Mouse (Mus musculus) limb, embryonic 10.5 days (tissue): ENCODE measurements around the gene Neu3. TPM values are rescaled to one million over a fixed set of nuclear protein-coding genes. Genes with fewer than 3 reads are reported as not detected.

ENCODE experiments used
- DNase-seq: peaks from one replicate; pipeline ENCODE4 v3.0.0-alpha.2; 2017; ENCODE audit warnings: low spot score
- H3K27ac ChIP-seq: fragments of 300-500 bp; sonication (generic); 2 replicates; pipeline ENCODE4 v1.5.1; 2016; ENCODE audit warnings: mild to moderate bottlenecking
- H3K27me3 ChIP-seq: fragments of 300-500 bp; sonication (generic); 2 replicates; pipeline ENCODE4 v1.6.1; 2016; ENCODE audit warnings: low read depth, mild to moderate bottlenecking; ENCODE audit not compliant: poor library complexity, severe bottlenecking
- H3K36me3 ChIP-seq: fragments of 300-500 bp; sonication (generic); 2 replicates; pipeline ENCODE4 v1.6.1; 2016; ENCODE audit warnings: mild to moderate bottlenecking, moderate library complexity
- H3K4me1 ChIP-seq: fragments of 300-500 bp; sonication (generic); 2 replicates; pipeline ENCODE4 v1.6.1; 2016
- H3K4me3 ChIP-seq: fragments of 300-500 bp; sonication (generic); 2 replicates; pipeline ENCODE4 v1.5.1; 2016; ENCODE audit warnings: mild to moderate bottlenecking, moderate library complexity
- H3K9me3 ChIP-seq: fragments of 300-500 bp; sonication (generic); replicated peaks from 2 replicates; pipeline ENCODE4 v1.6.1; 2016; ENCODE audit warnings: mild to moderate bottlenecking
- WGBS: fragments of 180-500 bp; shearing (Covaris S2); methylation state at CpG from one replicate; pipeline ENCODE4 v1.1.7; 2016; 5-methylcytosine and 5-hydroxymethylcytosine counted together
- polyA plus RNA-seq: library from polyadenylated mRNA; unstranded; fragments of >200 nt; fragmentation: Nextera tagmentation; extraction: Ambion mirVana; gene quantifications from 2 replicates; pipeline ENCODE4 v1.2.1, GENCODE M21; 2016

Neu3 gene
- polyA plus RNA-seq, 1 experiment from 2014 or later = 2.2 TPM

- no peaks in the 10 kb centered on the region for H3K27me3 ChIP-seq
- H3K4me3 ChIP-seq = no peak overlapping the region
- no peak for DNase-seq
- H3K4me1 ChIP-seq = peaks cover 14% of the 10 kb centered on the region
- H3K9me3 ChIP-seq = no peaks in the 10 kb centered on the region
- H3K27ac ChIP-seq = no peak overlapping the region
- WGBS = 76% methylated on average over 7 of the region's 7 CpGs
- peaks cover 74% of the 10 kb centered on the region for H3K36me3 ChIP-seq
Observed at GRCm38 (mm10) chr7:99853350-99853749, 25.1 kb upstream of the Neu3 start.

- Histone ChIP-seq H3K36me3 (peaks cover 88% of the 10 kb centered on the region), H3K9me3 (no peaks in the 10 kb centered on the region), H3K27me3 (no peaks in the 10 kb centered on the region), H3K4me3 (no peak overlapping the region), H3K4me1 (peaks cover 3% of the 10 kb centered on the region; the same call in 1 of the 2 replicates), H3K27ac (no peak overlapping the region)
- DNase-seq = no peak
- 92% methylated on average over 6 of the region's 6 CpGs for WGBS
Observed at GRCm38 (mm10) chr7:99851618-99852017, 23.4 kb upstream of the Neu3 start.

GRCm38 (mm10) chr7:99851121-99851520 is 22.9 kb upstream of the Neu3 start:
- H3K9me3 ChIP-seq = no peaks in the 10 kb centered on the region
- H3K27me3 ChIP-seq = no peaks in the 10 kb centered on the region
- H3K4me3 ChIP-seq = no peak overlapping the region
- peaks cover 88% of the 10 kb centered on the region for H3K36me3 ChIP-seq
- H3K4me1 ChIP-seq = no peaks in the 10 kb centered on the region
- no peak for DNase-seq
- 85% methylated on average over 1 of the region's 1 CpGs for WGBS
- no peak overlapping the region for H3K27ac ChIP-seq

DNA sequence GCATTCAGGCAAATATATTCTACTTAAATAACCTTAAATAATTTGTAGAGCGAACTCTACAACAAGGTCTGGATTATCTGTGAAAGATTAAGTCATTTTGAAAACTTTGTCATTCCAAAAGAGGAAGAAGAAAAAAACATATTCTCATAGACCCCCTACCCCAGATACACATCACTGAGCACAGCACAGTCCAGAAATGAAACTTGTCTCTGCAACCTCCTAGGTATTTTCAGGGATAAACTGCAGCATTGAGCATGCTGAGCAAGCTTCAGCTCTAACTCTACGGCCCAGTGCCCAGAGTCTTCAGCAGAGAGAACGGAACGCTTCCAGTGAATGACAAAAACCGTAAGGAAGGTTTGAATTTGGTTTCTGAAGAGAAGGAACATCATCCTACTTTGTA is 22.3 kb upstream of the Neu3 start:
- no peak overlapping the region for H3K27ac ChIP-seq
- no peaks in the 10 kb centered on the region for H3K27me3 ChIP-seq
- H3K9me3 ChIP-seq = no peaks in the 10 kb centered on the region
- WGBS = 93% methylated on average over 5 of the region's 5 CpGs
- H3K4me1 ChIP-seq = no peaks in the 10 kb centered on the region
- no peak for DNase-seq
- peaks cover 88% of the 10 kb centered on the region for H3K36me3 ChIP-seq
- no peak overlapping the region for H3K4me3 ChIP-seq

GRCm38 (mm10) chr7:99845533-99846236 is 17.5 kb upstream of the Neu3 start:
- no peaks in the 10 kb centered on the region for H3K27me3 ChIP-seq
- no peaks in the 10 kb centered on the region for H3K4me1 ChIP-seq
- 97% methylated on average over 8 of the region's 8 CpGs for WGBS
- DNase-seq = no peak
- no peaks in the 10 kb centered on the region for H3K9me3 ChIP-seq
- no peak overlapping the region for H3K27ac ChIP-seq
- H3K36me3 ChIP-seq = peaks cover 90% of the 10 kb centered on the region
- no peak overlapping the region for H3K4me3 ChIP-seq

GRCm38 (mm10) chr7:99838241-99838640 is 10.0 kb upstream of the Neu3 start:
- Histone ChIP-seq H3K4me1 (no peaks in the 10 kb centered on the region), H3K4me3 (no peak overlapping the region), H3K36me3 (peaks cover 81% of the 10 kb centered on the region), H3K9me3 (no peaks in the 10 kb centered on the region), H3K27ac (no peak overlapping the region), H3K27me3 (no peaks in the 10 kb centered on the region)
- no peak for DNase-seq
- WGBS = 95% methylated on average over 3 of the region's 3 CpGs

DNA sequence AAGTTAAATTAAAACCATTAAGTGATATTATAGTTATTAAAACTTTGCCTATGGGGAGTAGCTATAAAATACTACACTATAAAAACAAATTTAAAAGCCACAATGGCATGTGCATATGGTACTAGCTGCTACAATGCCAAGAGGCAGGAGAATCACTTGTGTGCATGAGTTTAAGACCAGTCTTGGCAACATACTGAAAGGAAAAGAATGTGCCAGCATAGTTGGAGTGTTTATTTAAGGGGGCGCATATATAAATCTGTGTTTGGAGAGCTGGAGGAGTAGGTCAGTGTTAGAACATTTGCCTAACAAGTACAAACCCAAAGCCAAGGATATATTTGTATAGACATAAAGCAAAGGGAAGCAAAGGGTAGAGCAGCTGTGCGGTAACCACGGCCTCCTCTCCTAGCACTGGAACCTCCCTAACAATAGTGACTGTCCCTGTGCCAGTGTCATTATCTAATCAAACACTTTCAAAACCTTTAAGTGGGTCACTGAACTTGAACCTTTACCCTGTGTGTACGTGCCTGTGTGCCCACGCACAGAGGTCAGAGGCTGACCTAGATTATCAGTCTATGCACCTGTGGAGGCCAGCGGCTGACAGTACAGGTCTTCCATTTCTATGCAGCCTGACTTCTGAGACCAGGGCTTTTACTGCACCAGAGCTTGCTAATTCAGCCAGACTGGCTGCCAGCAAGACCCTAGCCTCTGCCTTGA is 9.3 kb upstream of the Neu3 start:
- H3K36me3 ChIP-seq = peaks cover 74% of the 10 kb centered on the region
- 95% methylated on average over 6 of the region's 6 CpGs for WGBS
- H3K27ac ChIP-seq = no peak overlapping the region
- H3K27me3 ChIP-seq = no peaks in the 10 kb centered on the region
- DNase-seq = no peak
- no peaks in the 10 kb centered on the region for H3K9me3 ChIP-seq
- H3K4me3 ChIP-seq = no peak overlapping the region
- H3K4me1 ChIP-seq = no peaks in the 10 kb centered on the region

DNA sequence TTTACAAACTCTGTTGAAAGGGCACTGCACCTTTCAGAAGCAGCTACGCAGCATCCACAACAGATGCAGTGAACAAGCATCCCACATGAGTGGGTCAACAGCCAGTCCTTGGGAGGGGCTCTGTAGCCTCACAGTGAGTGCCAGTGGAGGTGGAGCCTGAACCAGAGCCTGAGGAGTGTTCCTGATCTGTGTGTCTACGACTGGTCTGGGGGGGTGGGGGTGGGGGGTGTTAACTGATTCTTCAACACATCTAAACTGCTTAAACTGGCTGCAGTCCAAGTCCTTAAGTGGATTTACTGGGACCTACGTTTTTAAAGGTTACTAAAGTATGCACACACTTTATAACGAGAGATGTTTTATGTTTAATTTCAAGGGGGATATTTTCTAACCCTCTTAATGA is 8.6 kb upstream of the Neu3 start:
- DNase-seq = no peak
- H3K9me3 ChIP-seq = no peaks in the 10 kb centered on the region
- H3K4me1 ChIP-seq = no peaks in the 10 kb centered on the region
- no peaks in the 10 kb centered on the region for H3K27me3 ChIP-seq
- H3K4me3 ChIP-seq = no peak overlapping the region
- H3K36me3 ChIP-seq = peaks cover 66% of the 10 kb centered on the region
- WGBS = 79% methylated on average over 4 of the region's 4 CpGs
- no peak overlapping the region for H3K27ac ChIP-seq

DNA sequence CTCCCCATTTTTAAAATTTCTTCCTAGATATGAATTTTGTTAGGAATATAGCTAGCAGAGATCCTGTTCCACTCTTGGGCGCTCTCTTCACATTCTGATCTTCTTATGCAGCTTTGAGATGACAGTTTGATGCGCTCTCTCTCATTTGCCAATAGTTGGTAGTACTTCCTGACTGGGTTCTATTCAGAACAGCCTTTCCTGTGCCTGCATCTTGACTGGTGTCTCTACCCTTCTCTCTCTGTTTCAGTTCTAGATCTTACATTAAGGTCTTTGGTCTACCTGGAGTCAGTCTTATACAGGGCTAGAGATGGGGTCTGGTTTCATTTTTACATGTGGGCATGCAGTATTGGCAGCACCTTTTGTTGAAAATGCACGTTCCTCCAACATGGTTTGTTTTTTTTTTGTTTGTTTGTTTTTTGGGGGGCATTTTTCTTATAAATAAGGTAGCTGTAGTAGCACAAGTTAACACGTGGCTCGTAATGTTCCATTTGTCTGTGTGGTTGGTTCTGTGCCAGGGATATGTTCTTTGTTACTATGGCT is 6.2 kb upstream of the Neu3 start:
- Histone ChIP-seq H3K36me3 (peaks cover 42% of the 10 kb centered on the region), H3K9me3 (no peaks in the 10 kb centered on the region), H3K4me1 (no peaks in the 10 kb centered on the region), H3K27me3 (no peaks in the 10 kb centered on the region), H3K27ac (no peak overlapping the region), H3K4me3 (no peak overlapping the region)
- DNase-seq = no peak
- 88% methylated on average over 5 of the region's 5 CpGs for WGBS

DNA sequence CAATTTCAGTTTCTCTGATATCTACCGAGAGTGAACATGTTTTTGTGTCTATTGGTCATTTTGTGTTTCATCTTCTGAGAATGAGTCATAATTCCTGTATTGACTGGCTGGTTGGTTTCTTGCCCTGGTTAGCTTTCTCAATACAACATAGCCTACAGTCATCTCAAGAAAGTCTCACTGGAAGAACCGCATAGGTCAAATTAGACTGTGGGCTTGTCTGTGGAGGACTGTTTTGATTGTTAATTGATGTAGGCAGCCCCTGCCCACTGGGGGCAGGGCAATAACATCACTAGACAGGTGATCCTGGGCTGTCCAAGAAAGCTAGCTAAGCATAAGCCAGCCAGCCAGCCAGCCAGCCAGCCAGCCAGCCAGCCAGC is 5.6 kb upstream of the Neu3 start:
- 92% methylated on average over 2 of the region's 2 CpGs for WGBS
- H3K4me1 ChIP-seq = no peaks in the 10 kb centered on the region
- H3K4me3 ChIP-seq = no peak overlapping the region
- H3K9me3 ChIP-seq = no peaks in the 10 kb centered on the region
- H3K27me3 ChIP-seq = no peaks in the 10 kb centered on the region
- no peak for DNase-seq
- H3K27ac ChIP-seq = no peak overlapping the region
- H3K36me3 ChIP-seq = peaks cover 37% of the 10 kb centered on the region

- no peaks in the 10 kb centered on the region for H3K9me3 ChIP-seq
- no peak for DNase-seq
Observed at GRCm38 (mm10) chr7:99833115-99833845, 5.1 kb upstream of the Neu3 start.

GRCm38 (mm10) chr7:99826096-99826495 is 2.1 kb downstream of the Neu3 start:
- H3K4me3 ChIP-seq = no peak overlapping the region
- no peak for DNase-seq
- H3K36me3 ChIP-seq = no peaks in the 10 kb centered on the region
- no peaks in the 10 kb centered on the region for H3K27me3 ChIP-seq
- H3K27ac ChIP-seq = no peak overlapping the region
- 74% methylated on average over 6 of the region's 6 CpGs for WGBS
- no peaks in the 10 kb centered on the region for H3K9me3 ChIP-seq
- H3K4me1 ChIP-seq = peaks cover 10% of the 10 kb centered on the region

More at GRCm38 (mm10) chr7:99833115-99833845, 5.1 kb upstream of the Neu3 start:
- Histone ChIP-seq H3K4me1 (peaks cover 5% of the 10 kb centered on the region; the same call in 1 of the 2 replicates), H3K27me3 (no peaks in the 10 kb centered on the region), H3K36me3 (peaks cover 32% of the 10 kb centered on the region), H3K4me3 (no peak overlapping the region), H3K27ac (no peak overlapping the region)
- WGBS = 85% methylated on average over 5 of the region's 5 CpGs

GRCm38 (mm10) chr7:99825511-99825910 is 2.7 kb downstream of the Neu3 start:
- 87% methylated on average over 9 of the region's 9 CpGs for WGBS
- H3K27ac ChIP-seq = 0 out of 2 replicates have a peak overlapping the region, but pooled peaks have one; percentile 26

More at GRCm38 (mm10) chr7:99825511-99825910, 2.7 kb downstream of the Neu3 start:
- H3K9me3 ChIP-seq = no peaks in the 10 kb centered on the region
- no peak for DNase-seq
- H3K4me3 ChIP-seq = no peak overlapping the region
- H3K27me3 ChIP-seq = no peaks in the 10 kb centered on the region
- H3K4me1 ChIP-seq = peaks cover 10% of the 10 kb centered on the region
- H3K36me3 ChIP-seq = no peaks in the 10 kb centered on the region
